Mouse (Mus musculus): ENCODE data around the gene Med29.

DNA sequence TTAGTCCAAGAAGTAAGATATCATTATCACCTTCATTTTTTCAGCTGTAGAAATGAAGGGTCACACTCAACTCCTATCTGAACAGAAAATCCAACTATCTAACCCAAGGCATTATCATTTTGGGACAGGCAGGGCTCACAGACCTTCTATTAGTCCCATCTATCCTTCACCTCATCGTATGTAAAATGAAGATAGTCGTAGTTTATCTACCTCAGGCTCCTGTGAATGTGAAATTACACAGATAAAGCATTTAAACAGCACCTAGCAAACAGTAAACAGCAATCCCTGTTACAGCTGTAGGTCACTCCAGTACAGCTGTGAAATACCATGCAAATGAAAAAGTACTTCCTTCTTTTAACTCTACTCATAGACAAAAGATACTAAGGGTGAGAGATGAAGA, 39.7 kb upstream of the Med29 start:
- TF ChIP-seq GATA1 (IDR thresholded peaks at IDR 0.05; ENCODE audit: low read length) (peak; percentile 62), TAL1 (IDR thresholded peaks at IDR 0.05; ENCODE audit: low read length) (peak; percentile 59)

Measured in erythroblast, embryonic 14.5 days (primary cell).